Mouse (Mus musculus) liver, postnatal 0 days (tissue): ENCODE measurements around the gene Nt5e.

Experiments used
- CTCF ChIP-seq: sonication (generic); IDR thresholded peaks from 2 replicates; pipeline ENCODE4 v1.5.1; 2016; ENCODE audit warnings: antibody characterized with exemption, low read depth
- EP300 ChIP-seq: IDR thresholded peaks from 2 replicates; pipeline ENCODE4 v1.6.1; 2016; ENCODE audit warnings: antibody characterized with exemption, low read depth, mild to moderate bottlenecking

DNA sequence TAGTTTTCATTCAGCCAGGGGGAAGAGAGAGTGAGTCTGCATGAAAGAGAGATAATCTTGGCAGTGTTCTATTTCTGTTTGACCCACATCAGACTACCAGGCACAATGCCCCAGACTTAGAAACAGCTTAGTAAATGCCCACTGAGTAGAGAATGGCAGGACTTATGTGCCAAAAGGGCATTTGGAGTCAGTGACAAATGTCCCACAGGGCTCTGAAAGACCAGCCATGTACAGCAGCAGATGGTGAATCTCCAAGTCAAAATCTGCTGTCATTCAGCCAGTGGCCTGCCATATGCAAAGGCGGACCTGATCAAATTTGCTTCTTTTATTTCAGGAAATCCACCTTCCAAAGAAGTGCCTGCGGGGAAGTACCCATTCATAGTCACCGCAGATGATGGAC is 36.1 kb downstream of the Nt5e start:
- TF ChIP-seq CTCF (no peak), EP300 (no peak)
